Mouse (Mus musculus): Measurements from ENCODE around the gene Them7. TPM values are rescaled to one million over a fixed set of nuclear protein-coding genes. Genes with fewer than 3 reads are reported as not detected.

Them7 gene
- 0.16 and 0.17 TPM in 2 replicates for polyA plus RNA-seq (2014; fragmentation: Nextera tagmentation; extraction: Ambion mirVana)

DNA sequence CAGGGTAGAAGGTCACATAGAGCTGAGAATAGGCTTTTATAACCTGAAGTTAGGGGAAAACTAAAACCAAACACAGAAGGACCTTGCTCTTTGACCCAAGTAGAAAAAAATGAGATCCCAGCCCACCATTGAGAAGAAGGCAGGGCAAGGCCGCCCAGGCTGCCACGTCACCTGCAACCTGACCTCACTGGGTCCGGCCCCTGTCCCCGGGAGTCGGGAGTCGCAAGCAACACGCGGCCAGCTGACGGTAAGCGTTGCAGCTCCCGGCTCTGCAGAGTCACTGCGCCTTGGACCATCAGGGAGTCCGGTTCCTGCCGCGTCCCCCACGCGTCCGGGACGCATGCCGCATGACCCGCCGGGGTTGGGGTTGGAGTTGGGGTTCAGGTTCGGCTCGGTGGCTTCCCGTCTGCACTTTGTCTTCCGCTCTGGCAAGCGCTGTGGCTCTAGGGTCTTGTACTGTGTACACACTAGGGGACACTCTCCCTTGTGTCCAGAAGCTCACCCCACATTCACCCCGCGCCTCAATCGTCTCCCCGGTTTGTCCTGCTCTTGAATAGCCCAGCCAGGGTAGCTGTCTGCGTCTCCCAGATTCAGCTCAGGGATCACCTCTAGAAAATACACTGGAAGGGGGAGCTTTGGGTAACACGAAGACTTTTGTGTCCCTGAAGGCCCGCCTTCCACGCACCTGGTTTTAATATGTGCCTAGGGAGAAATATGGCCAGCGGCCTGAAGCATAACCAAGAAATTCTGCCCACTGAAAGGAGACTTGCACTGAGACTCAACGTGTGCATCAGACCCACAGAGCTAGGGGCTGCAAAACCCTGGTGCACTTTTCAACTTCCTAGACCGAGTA, at the start of gene Them7:
Gene Them7 (plus strand): TSS at position 187 of the 853 bp plus-strand sequence.
- no peaks in the 10 kb centered on the region for H3K9me3 ChIP-seq (ENCODE audit: control insufficient read depth, low read length)
- H3K4me1 ChIP-seq (ENCODE audit: control insufficient read depth, insufficient read depth, low read length): no peaks in the 10 kb centered on the region; the same call in 1 of the 2 replicates
- H3K36me3 ChIP-seq (ENCODE audit: control insufficient read depth, insufficient read depth, low read length): no peaks in the 10 kb centered on the region
- no peak within 1 kb of the TSS for H3K27ac ChIP-seq (ENCODE audit: low read depth, low read length)
- DNase-seq (ENCODE audit: low spot score, missing footprints): peak; percentile 90
- WGBS: 3% methylated on average over 37 of the region's 38 CpGs
- peak within 1 kb of the TSS; percentile 35 for H3K4me3 ChIP-seq (ENCODE audit: low read depth, low read length)
- peak within 1 kb of the TSS; percentile 58 for H3K9ac ChIP-seq (ENCODE audit: low read length)
- peaks cover 9% of the 10 kb centered on the region for H3K27me3 ChIP-seq (ENCODE audit: control insufficient read depth, insufficient read depth, low read length)
- peak; percentile 76 for ATAC-seq (ENCODE audit: low FRiP score)
- H3K4me2 ChIP-seq: peak within 1 kb of the TSS; percentile 66

DNA sequence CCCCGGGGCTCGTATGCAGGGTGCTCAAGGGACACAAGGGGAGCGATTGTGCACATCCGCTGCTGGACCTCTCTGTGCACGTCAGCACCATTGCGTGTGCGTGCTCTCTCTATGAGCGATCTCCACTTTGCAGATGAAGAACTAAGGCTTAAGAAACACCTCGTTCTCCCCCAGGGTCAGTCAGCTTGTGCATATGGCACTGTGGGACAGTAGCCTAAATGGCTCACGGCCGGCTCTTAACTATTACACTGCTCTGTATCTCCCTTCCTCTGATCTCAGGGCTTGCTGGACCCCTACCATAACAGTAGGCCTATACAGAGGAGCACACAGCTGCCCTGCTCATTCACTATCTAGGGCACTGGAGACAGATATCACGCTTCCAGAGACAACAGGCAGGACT, 45.2 kb upstream of the Them7 start:
- ATAC-seq (ENCODE audit: low FRiP score) (no peak), DNase-seq (ENCODE audit: low spot score, missing footprints) (no peak)
- Histone ChIP-seq H3K4me3 (ENCODE audit: low read depth, low read length) (no peak overlapping the region), H3K4me2 (no peak overlapping the region), H3K9ac (ENCODE audit: low read length) (no peak overlapping the region), H3K4me1 (ENCODE audit: control insufficient read depth, insufficient read depth, low read length) (no peaks in the 10 kb centered on the region), H3K27ac (ENCODE audit: low read depth, low read length) (no peak overlapping the region), H3K36me3 (ENCODE audit: control insufficient read depth, insufficient read depth, low read length) (no peaks in the 10 kb centered on the region), H3K9me3 (ENCODE audit: control insufficient read depth, low read length) (no peaks in the 10 kb centered on the region), H3K27me3 (ENCODE audit: control insufficient read depth, insufficient read depth, low read length) (no peaks in the 10 kb centered on the region)
- 92% methylated on average over 12 of the region's 12 CpGs for WGBS

DNA sequence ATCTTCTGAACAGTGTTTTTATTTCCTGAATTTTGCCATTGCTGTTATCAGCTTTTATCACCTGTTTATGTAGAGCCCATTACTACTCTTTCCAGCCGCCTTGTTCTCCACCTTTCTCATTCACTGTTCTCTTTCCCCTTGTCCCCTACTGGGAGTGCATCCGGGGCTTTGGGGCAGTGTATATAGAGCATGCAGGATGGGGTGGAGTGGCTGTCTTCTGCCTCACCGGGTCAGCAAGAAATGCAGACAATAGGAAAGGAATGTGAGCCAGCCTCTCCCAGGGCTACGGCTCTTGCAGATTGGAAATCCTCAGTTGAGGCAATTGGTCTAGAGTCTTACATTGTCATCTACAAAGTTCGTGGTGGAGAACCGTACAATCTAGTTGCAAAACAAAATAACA, 41.6 kb upstream of the Them7 start:
- Histone ChIP-seq H3K9ac (ENCODE audit: low read length) (no peak overlapping the region), H3K9me3 (ENCODE audit: control insufficient read depth, low read length) (no peaks in the 10 kb centered on the region), H3K4me2 (no peak overlapping the region), H3K27ac (ENCODE audit: low read depth, low read length) (no peak overlapping the region), H3K4me3 (ENCODE audit: low read depth, low read length) (no peak overlapping the region), H3K36me3 (ENCODE audit: control insufficient read depth, insufficient read depth, low read length) (no peaks in the 10 kb centered on the region), H3K27me3 (ENCODE audit: control insufficient read depth, insufficient read depth, low read length) (no peaks in the 10 kb centered on the region), H3K4me1 (ENCODE audit: control insufficient read depth, insufficient read depth, low read length) (no peaks in the 10 kb centered on the region)
- 34% methylated on average over 6 of the region's 6 CpGs for WGBS
- DNase-seq (ENCODE audit: low spot score, missing footprints) (no peak), ATAC-seq (ENCODE audit: low FRiP score) (no peak)

DNA sequence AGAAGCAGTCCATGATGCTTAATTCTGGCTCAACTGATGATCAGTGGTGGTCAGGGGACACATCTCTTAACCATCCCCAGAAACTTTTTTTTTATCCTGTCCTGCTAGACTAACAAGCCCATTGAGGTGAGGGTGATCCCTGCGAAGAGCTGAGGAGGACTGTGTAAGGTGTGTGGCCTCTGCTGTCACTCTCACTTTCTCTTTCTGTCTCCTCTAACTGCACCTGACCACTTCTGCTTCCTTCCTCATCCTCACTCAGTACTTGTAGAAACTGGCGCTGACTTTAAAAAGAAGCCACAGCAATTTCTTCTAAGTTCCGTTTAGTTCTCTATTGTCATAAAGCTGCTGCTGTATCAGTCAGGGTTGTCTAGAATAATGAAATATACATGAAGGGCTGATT, 39.0 kb upstream of the Them7 start:
- no peaks in the 10 kb centered on the region for H3K27me3 ChIP-seq (ENCODE audit: control insufficient read depth, insufficient read depth, low read length)
- H3K27ac ChIP-seq (ENCODE audit: low read depth, low read length): no peak overlapping the region
- 83% methylated on average over 3 of the region's 3 CpGs for WGBS
- ATAC-seq (ENCODE audit: low FRiP score): no peak
- no peaks in the 10 kb centered on the region for H3K4me1 ChIP-seq (ENCODE audit: control insufficient read depth, insufficient read depth, low read length)
- no peak for DNase-seq (ENCODE audit: low spot score, missing footprints)
- no peak overlapping the region for H3K4me2 ChIP-seq
- H3K9me3 ChIP-seq (ENCODE audit: control insufficient read depth, low read length): no peaks in the 10 kb centered on the region
- no peaks in the 10 kb centered on the region for H3K36me3 ChIP-seq (ENCODE audit: control insufficient read depth, insufficient read depth, low read length)
- no peak overlapping the region for H3K4me3 ChIP-seq (ENCODE audit: low read depth, low read length)
- no peak overlapping the region for H3K9ac ChIP-seq (ENCODE audit: low read length)

DNA sequence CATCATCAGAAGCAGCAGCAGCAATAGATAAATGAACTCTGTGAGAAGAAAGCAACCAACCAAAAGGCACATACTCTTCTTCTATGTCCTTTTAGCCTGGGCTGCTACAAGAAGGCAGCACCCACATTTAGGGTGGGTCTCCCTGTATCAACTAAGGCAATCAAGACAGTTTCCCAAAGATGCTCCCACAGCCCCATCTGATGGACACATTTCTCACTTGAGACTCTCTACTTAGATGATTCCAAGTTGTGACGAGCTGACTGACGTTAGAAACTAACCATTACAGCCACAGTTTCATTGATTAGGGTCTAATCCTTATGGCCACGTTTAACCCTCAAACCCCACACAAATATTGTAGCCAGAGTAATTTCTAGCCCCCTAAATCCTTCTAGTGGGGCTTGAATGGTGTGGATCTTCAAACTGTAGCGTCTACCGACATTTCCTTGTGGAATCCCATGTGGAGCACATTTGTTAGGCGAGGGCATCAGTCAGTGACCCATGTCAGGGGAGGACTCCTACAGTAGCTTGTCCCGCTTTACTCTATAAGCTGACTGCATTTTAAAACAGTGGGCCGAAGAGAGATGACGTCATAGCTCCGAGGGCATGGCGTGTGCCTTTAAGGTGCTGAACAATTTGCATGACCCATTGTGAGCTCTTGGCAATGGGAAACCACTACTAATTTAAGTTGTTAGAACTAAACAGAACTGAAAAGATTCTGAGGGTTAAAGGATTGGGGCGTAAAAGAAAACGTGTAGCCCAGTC, 38.2 kb upstream of the Them7 start:
- no peaks in the 10 kb centered on the region for H3K9me3 ChIP-seq (ENCODE audit: control insufficient read depth, low read length)
- ATAC-seq (ENCODE audit: low FRiP score) (no peak), DNase-seq (ENCODE audit: low spot score, missing footprints) (no peak)
- no peaks in the 10 kb centered on the region for H3K36me3 ChIP-seq (ENCODE audit: control insufficient read depth, insufficient read depth, low read length)
- no peak overlapping the region for H3K4me3 ChIP-seq (ENCODE audit: low read depth, low read length)
- WGBS: 83% methylated on average over 13 of the region's 13 CpGs
- H3K4me1 ChIP-seq (ENCODE audit: control insufficient read depth, insufficient read depth, low read length): no peaks in the 10 kb centered on the region
- H3K9ac ChIP-seq (ENCODE audit: low read length): no peak overlapping the region
- no peaks in the 10 kb centered on the region for H3K27me3 ChIP-seq (ENCODE audit: control insufficient read depth, insufficient read depth, low read length)
- H3K27ac ChIP-seq (ENCODE audit: low read depth, low read length): no peak overlapping the region
- H3K4me2 ChIP-seq: no peak overlapping the region

DNA sequence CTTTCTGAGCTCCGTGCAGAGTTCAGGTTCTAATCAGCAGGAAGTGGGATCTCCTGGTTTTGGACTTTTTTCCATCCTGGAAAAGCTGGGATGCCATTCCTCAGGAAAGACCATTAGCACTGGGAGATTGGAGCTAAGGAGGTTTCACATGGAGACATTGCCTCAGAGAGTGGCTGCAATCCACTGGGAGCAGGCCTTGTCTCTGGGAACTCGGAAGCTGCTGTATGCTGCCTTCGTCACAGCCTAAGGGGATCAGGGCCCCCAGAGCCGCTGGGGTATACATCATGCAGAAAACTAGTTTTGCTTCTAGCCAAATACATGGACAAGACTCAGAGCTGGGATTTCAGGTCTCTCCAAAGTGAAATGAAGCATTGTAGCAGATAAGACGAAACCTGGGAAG, 37.5 kb upstream of the Them7 start:
- Histone ChIP-seq H3K4me1 (ENCODE audit: control insufficient read depth, insufficient read depth, low read length) (no peaks in the 10 kb centered on the region), H3K9me3 (ENCODE audit: control insufficient read depth, low read length) (no peaks in the 10 kb centered on the region), H3K4me3 (ENCODE audit: low read depth, low read length) (no peak overlapping the region), H3K9ac (ENCODE audit: low read length) (no peak overlapping the region), H3K4me2 (no peak overlapping the region), H3K27ac (ENCODE audit: low read depth, low read length) (no peak overlapping the region), H3K36me3 (ENCODE audit: control insufficient read depth, insufficient read depth, low read length) (no peaks in the 10 kb centered on the region), H3K27me3 (ENCODE audit: control insufficient read depth, insufficient read depth, low read length) (no peaks in the 10 kb centered on the region)
- no peak for ATAC-seq (ENCODE audit: low FRiP score)
- no peak for DNase-seq (ENCODE audit: low spot score, missing footprints)
- WGBS: 83% methylated on average over 5 of the region's 5 CpGs

DNA sequence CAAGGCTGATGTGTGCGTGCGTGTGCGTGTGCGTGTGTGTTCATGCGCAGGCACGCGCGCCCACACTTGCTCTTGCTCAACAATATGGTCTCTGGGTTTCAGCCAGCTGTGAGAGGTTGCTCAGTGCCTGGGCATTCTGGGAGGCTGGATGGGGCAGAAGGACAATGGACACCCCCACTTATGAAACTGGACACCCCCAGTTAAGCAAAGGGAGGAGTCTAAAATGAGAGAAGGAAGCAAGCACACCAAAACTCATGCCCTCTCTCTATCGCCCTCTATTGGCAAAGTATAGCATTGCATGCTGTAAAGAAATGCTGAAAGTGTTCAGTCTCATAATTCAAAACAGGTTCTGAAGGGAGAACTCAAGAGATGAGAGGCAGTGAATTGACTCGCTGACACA, 35.9 kb upstream of the Them7 start:
- no peak overlapping the region for H3K4me2 ChIP-seq
- DNase-seq (ENCODE audit: low spot score, missing footprints): peak; percentile 85
- no peaks in the 10 kb centered on the region for H3K36me3 ChIP-seq (ENCODE audit: control insufficient read depth, insufficient read depth, low read length)
- no peaks in the 10 kb centered on the region for H3K9me3 ChIP-seq (ENCODE audit: control insufficient read depth, low read length)
- H3K4me3 ChIP-seq (ENCODE audit: low read depth, low read length): no peak overlapping the region
- 77% methylated on average over 10 of the region's 10 CpGs for WGBS
- H3K27ac ChIP-seq (ENCODE audit: low read depth, low read length): no peak overlapping the region
- no peaks in the 10 kb centered on the region for H3K27me3 ChIP-seq (ENCODE audit: control insufficient read depth, insufficient read depth, low read length)
- peak; percentile 30; the same call in 1 of the 2 replicates for ATAC-seq (ENCODE audit: low FRiP score)
- no peaks in the 10 kb centered on the region for H3K4me1 ChIP-seq (ENCODE audit: control insufficient read depth, insufficient read depth, low read length)
- no peak overlapping the region for H3K9ac ChIP-seq (ENCODE audit: low read length)

DNA sequence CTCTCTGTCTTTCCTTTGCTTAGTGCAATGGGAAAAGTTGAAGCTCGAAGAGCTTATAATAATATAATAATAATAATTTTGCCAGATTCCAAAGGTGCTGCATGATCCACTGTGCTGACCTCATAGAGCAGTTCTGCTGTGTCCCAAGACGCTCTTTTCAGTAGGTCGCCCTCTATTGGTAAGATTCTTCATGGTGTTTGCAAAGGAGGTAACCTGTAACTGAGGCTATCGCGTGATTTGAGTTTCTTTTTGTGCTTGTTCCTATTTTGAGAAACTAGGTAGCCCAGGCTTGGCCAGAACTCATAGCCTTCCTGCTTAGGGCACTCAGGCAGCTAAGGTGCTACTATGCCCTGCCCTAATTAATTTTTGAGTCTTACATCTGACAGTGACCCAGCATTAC, 34.8 kb upstream of the Them7 start:
- no peak for ATAC-seq (ENCODE audit: low FRiP score)

DNA sequence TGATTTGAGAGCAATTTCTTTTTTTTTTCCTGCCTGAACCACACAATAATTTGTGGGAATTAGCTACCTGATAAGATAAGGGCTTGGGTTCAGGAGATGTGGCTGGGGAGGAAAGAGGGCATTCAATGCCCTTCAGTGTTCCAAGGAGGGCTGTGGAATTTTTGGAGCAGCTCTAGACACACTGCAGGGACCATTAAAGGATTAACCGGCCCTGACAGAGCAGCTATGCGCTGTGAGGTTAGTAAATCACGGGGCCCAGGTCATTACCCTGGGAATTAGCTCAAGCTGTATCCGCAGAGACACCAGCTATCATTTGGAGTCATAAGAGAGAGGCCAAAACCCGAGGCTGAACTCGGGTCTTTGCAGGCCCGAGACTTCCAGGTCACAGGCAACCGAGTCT, 24.0 kb upstream of the Them7 start:
- H3K36me3 ChIP-seq (ENCODE audit: control insufficient read depth, insufficient read depth, low read length): no peaks in the 10 kb centered on the region
- no peaks in the 10 kb centered on the region for H3K4me1 ChIP-seq (ENCODE audit: control insufficient read depth, insufficient read depth, low read length)
- ATAC-seq (ENCODE audit: low FRiP score) (no peak), DNase-seq (ENCODE audit: low spot score, missing footprints) (no peak)
- H3K9me3 ChIP-seq (ENCODE audit: control insufficient read depth, low read length): no peaks in the 10 kb centered on the region
- H3K27ac ChIP-seq (ENCODE audit: low read depth, low read length): no peak overlapping the region
- H3K4me2 ChIP-seq: no peak overlapping the region
- 36% methylated on average over 8 of the region's 8 CpGs for WGBS
- H3K9ac ChIP-seq (ENCODE audit: low read length): no peak overlapping the region
- no peak overlapping the region for H3K4me3 ChIP-seq (ENCODE audit: low read depth, low read length)
- H3K27me3 ChIP-seq (ENCODE audit: control insufficient read depth, insufficient read depth, low read length): no peaks in the 10 kb centered on the region

More for the DNA sequence above, 34.8 kb upstream of the Them7 start:
- no peak for DNase-seq (ENCODE audit: low spot score, missing footprints)
- Histone ChIP-seq H3K36me3 (ENCODE audit: control insufficient read depth, insufficient read depth, low read length) (no peaks in the 10 kb centered on the region), H3K4me3 (ENCODE audit: low read depth, low read length) (no peak overlapping the region), H3K4me1 (ENCODE audit: control insufficient read depth, insufficient read depth, low read length) (no peaks in the 10 kb centered on the region), H3K9ac (ENCODE audit: low read length) (no peak overlapping the region), H3K27ac (ENCODE audit: low read depth, low read length) (no peak overlapping the region), H3K27me3 (ENCODE audit: control insufficient read depth, insufficient read depth, low read length) (no peaks in the 10 kb centered on the region), H3K4me2 (no peak overlapping the region), H3K9me3 (ENCODE audit: control insufficient read depth, low read length) (no peaks in the 10 kb centered on the region)
- WGBS: 29% methylated on average over 5 of the region's 5 CpGs

All from midbrain, embryonic 11.5 days (tissue).